Mouse (Mus musculus): ENCODE results near the gene Amigo1.
A peak's percentile ranks its signal among the peaks of the same experiment; 100 is the strongest.

- TF ChIP-seq POLR2A (IDR thresholded peaks at IDR 0.05; ENCODE audit: borderline replicate concordance, extremely low read depth, insufficient read depth, insufficient read length, poor library complexity, severe bottlenecking) = peak; percentile 84
- no peak for TF ChIP-seq CTCF (IDR thresholded peaks at IDR 0.05; ENCODE audit: borderline replicate concordance, extremely low read depth, insufficient read depth, insufficient read length)
Observed at GRCm38 (mm10) chr3:108209946-108210770, 24.0 kb downstream of the Amigo1 start.
